Mouse (Mus musculus) liver, embryonic 14.5 days (tissue): ENCODE data around the gene Hbp1.

Experiments
- CTCF ChIP-seq: IDR thresholded peaks from 2 replicates; pipeline ENCODE4 v1.5.1; 2016; ENCODE audit warnings: antibody characterized with exemption, low read depth, control low read depth
- EP300 ChIP-seq: IDR thresholded peaks from 2 replicates; pipeline ENCODE4 v1.6.1; 2016; ENCODE audit warnings: antibody characterized with exemption, low read depth

DNA sequence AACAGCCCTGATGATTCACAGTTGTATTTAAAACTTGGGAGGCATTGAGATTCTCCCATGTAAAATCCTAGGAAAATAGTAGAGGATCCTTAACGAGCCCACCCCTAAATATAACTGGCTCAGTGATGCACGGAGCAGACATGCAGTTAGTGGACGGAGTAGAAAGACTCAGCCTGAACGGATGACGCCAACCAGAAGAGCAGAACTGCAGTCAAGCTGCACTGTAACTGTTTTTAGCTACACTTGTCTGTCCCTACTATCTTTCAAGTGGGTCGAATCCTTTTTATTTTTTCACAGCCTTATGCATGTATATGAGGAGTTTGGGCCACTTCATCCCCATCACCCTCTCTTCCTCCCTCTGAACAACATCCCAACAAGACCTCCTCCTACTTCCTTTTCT is 35.4 kb upstream of the Hbp1 start:
- TF ChIP-seq CTCF (no peak), EP300 (no peak)
